Comparison of ENCODE assay signal across 11 mouse cellular contexts in the genomic region with DNA sequence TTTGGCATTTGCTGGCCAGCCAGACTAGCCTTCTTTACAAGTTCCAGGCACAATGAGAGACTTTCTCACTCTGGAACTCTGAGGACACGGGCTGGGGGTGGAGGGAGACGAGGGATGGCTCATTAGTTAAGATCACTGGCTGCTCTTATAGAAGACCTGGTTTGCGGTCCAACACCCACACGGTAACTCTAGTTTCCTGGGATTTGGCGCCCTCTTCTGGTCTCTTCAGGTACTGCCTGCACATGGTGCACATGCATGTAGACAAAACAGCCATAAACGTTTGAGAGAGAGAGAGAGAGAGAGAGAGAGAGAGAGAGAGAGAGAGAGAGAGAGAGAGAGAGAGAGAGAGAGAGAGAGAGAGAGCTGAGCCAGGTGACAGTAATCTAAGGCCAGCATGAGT. TPM values are rescaled to one million over a fixed set of nuclear protein-coding genes. Genes with fewer than 3 reads are reported as not detected.
DNase-seq lines count a peak whose midpoint lies in the region; ATAC-seq and TF ChIP-seq lines count a peak whose summit lies in the region.
"Had no signal": no experiment of that assay in that cellular context is flagged by ENCODE, and none has a peak within 500 bp of the region (broad histone marks: within the 10 kb centered on the region; RNA-seq: fewer than 3 reads in every experiment).

No protein-coding gene starts in this region.

- no peak for ATAC-seq in lung, embryonic 14.5 days (ENCODE audit: insufficient read depth)
- no peak for ATAC-seq in forebrain, embryonic 15.5 days (replicated peaks)
- ATAC-seq: forebrain, embryonic 13.5 days had no signal

- DNase-seq in embryo, embryonic 10.5 days (ENCODE audit: low spot score), result peak; percentile 46
- no peak for DNase-seq in embryo, embryonic 10 days (ENCODE audit: low spot score)
- peak; percentile 59 for DNase-seq in lung, embryonic 14.5 days
- no peak for DNase-seq in lung, postnatal 10 days
- peak; percentile 64 for DNase-seq in testis, postnatal 14 days (ENCODE audit: low spot score)
- no peak for DNase-seq in kidney, postnatal 10 days

- H3K9ac ChIP-seq in lung, embryonic 14.5 days, result no peak overlapping the region
- no peak overlapping the region for H3K9ac ChIP-seq in forebrain, embryonic 15.5 days (replicated peaks)
- H3K9ac ChIP-seq: forebrain, embryonic 13.5 days; lung, embryonic 15.5 days; stomach, embryonic 15.5 days had no signal

- TF ChIP-seq CTCF in lung, embryonic 14.5 days (IDR thresholded peaks at IDR 0.05; ENCODE audit: low read depth), result peak; percentile 63
- 0 out of 2 replicates have a peak, but pooled peaks have one; percentile 17 for TF ChIP-seq CTCF in cortical plate, adult 2 months (IDR thresholded peaks at IDR 0.05; ENCODE audit: extremely low read depth, insufficient read depth, low read length)

- H3K4me1 ChIP-seq in lung, embryonic 14.5 days (ENCODE audit: insufficient read depth), result no peaks in the 10 kb centered on the region
- H3K4me1 ChIP-seq in cortical plate, adult 2 months (ENCODE audit: control insufficient read depth, insufficient read depth, low read length), result no peaks in the 10 kb centered on the region
- H3K4me1 ChIP-seq in forebrain, embryonic 15.5 days, result no peaks in the 10 kb centered on the region
- H3K4me1 ChIP-seq: forebrain, embryonic 13.5 days; stomach, embryonic 15.5 days had no signal

- no peaks in the 10 kb centered on the region for H3K36me3 ChIP-seq in lung, embryonic 14.5 days (ENCODE audit: insufficient read depth)
- no peaks in the 10 kb centered on the region for H3K36me3 ChIP-seq in forebrain, embryonic 15.5 days
- H3K36me3 ChIP-seq: lung, embryonic 15.5 days; stomach, embryonic 15.5 days had no signal

- no peaks in the 10 kb centered on the region for H3K9me3 ChIP-seq in lung, embryonic 14.5 days (ENCODE audit: low read depth, low read length)
- no peaks in the 10 kb centered on the region for H3K9me3 ChIP-seq in forebrain, embryonic 15.5 days
- H3K9me3 ChIP-seq: forebrain, embryonic 13.5 days; lung, embryonic 15.5 days; stomach, embryonic 15.5 days had no signal

- no peak for TF ChIP-seq POLR2A in cortical plate, adult 2 months (IDR thresholded peaks at IDR 0.05; ENCODE audit: extremely low read depth, insufficient read depth, low read length)

- H3K27me3 ChIP-seq in lung, embryonic 14.5 days (ENCODE audit: insufficient read depth, low read length), result no peaks in the 10 kb centered on the region
- no peaks in the 10 kb centered on the region for H3K27me3 ChIP-seq in forebrain, embryonic 15.5 days
- H3K27me3 ChIP-seq: forebrain, embryonic 13.5 days; lung, embryonic 15.5 days; stomach, embryonic 15.5 days had no signal

- no peak overlapping the region for H3K4me3 ChIP-seq in lung, embryonic 14.5 days (ENCODE audit: low read depth, low read length)
- no peak overlapping the region for H3K4me3 ChIP-seq in cortical plate, adult 2 months (ENCODE audit: insufficient read depth, low read length)
- no peak overlapping the region for H3K4me3 ChIP-seq in forebrain, embryonic 15.5 days
- H3K4me3 ChIP-seq: forebrain, embryonic 13.5 days; lung, embryonic 15.5 days; stomach, embryonic 15.5 days had no signal

- no peak overlapping the region for H3K27ac ChIP-seq in lung, embryonic 14.5 days (ENCODE audit: low read depth)
- no peak overlapping the region for H3K27ac ChIP-seq in cortical plate, adult 2 months (ENCODE audit: insufficient read depth, low read length)
- no peak overlapping the region for H3K27ac ChIP-seq in forebrain, embryonic 15.5 days (replicated peaks)
- H3K27ac ChIP-seq: forebrain, embryonic 13.5 days; lung, embryonic 15.5 days; stomach, embryonic 15.5 days had no signal

- H3K4me2 ChIP-seq in lung, embryonic 14.5 days, result no peak overlapping the region
- no peak overlapping the region for H3K4me2 ChIP-seq in forebrain, embryonic 15.5 days (replicated peaks)
- H3K4me2 ChIP-seq: forebrain, embryonic 13.5 days; lung, embryonic 15.5 days; stomach, embryonic 15.5 days had no signal

- WGBS in lung, embryonic 14.5 days, result 64% methylated on average over 6 of the region's 6 CpGs
- WGBS in forebrain, embryonic 15.5 days, result 70% methylated on average over 6 of the region's 6 CpGs

RNA-seq across cellular contexts. Expression of gene D430019H16Rik, which starts 51.1 kb away (rescaled TPM):
- 2.3 and 3.0 TPM in 2 replicates for polyA plus RNA-seq in lung, embryonic 14.5 days (2014; fragmentation: Nextera tagmentation; extraction: Ambion mirVana)
- 60.9 and 65.5 TPM in 2 replicates for polyA plus RNA-seq in cortical plate, adult 2 months (2012; rRNA removed)
- polyA plus RNA-seq in forebrain, embryonic 15.5 days (2015; fragmentation: Nextera tagmentation; extraction: Ambion mirVana), result 13.5 and 13.8 TPM in 2 replicates

RNA-seq across cellular contexts. Expression of gene Bdkrb2, which starts 58.3 kb away (rescaled TPM):
- polyA plus RNA-seq in lung, embryonic 14.5 days (2014; fragmentation: Nextera tagmentation; extraction: Ambion mirVana), result 0.09 and 0.21 TPM in 2 replicates
- polyA plus RNA-seq in cortical plate, adult 2 months (2012; rRNA removed), result 0.26 and 0.38 TPM in 2 replicates
- 0.38 and 0.64 TPM in 2 replicates for polyA plus RNA-seq in forebrain, embryonic 15.5 days (2015; fragmentation: Nextera tagmentation; extraction: Ambion mirVana)

Comparison
In these comparisons a context has a peak if more than half of its experiments do, and no peak if none do; other contexts are left out.
1. DNase-seq: peak in embryo, embryonic 10.5 days (single experiment), lung, embryonic 14.5 days (single experiment) and testis, postnatal 14 days (single experiment); none in embryo, embryonic 10 days (single experiment), lung, postnatal 10 days (single experiment) and kidney, postnatal 10 days (single experiment).